Mouse (Mus musculus) A20 (cell line): ENCODE results near the gene Lepr.
"Not testable (repeated sequence)": the region's sequence is repeated elsewhere in the genome, so short reads cannot be mapped to it uniquely, and the experiment has no call there.

Experiments used
- DNase-seq: peaks from one replicate; pipeline ENCODE4 v3.0.0-alpha.2; 2011; ENCODE audit warnings: low read depth, low spot score

The Lepr gene

GRCm38 (mm10) chr4:101715805-101716204 lies 1.4 kb upstream of the Lepr start:
- no peak for DNase-seq

- DNase-seq: no peak
Measured at GRCm38 (mm10) chr4:101718991-101719580, 1.9 kb downstream of the Lepr start.

DNA sequence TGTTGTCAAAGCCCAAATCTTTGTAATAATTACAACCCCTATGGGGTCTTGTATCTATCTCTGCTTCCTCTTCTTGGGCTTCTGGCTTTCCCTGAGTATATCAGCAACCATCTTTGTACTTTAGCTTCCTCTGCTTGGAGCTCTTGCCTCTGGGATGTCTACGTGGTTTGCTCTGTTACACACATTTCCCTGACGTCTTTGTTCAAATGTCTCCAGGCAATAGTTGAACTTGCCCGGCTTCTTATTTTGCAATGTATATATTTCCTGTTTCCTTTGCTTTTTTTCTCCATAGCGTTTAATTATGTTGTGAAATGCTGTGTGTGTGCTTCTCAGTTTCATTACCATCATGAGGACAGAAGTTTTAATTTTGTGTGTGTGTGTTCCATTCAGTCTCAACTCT lies 4.5 kb downstream of the Lepr start:
- DNase-seq: no peak

DNA sequence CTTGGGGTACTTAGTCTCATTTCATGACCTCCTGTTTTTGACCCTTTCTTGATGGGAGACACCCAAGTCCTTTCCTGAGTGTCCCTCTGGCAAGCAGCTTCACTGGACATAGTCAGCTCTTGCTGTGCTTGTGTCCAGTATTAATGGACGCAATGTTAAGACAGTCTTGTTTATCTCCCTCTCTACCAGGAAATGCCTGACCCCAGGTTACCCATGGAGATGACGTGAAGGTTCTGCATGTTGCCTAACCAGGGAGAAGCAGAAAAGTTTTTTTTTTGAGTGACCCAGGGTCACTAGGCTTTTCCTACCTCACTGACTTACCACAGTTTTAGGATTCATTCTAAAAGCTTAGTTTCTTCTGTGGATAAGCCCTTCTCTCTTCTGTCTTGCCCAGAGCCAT lies 24.8 kb downstream of the Lepr start:
- DNase-seq: no peak

DNA sequence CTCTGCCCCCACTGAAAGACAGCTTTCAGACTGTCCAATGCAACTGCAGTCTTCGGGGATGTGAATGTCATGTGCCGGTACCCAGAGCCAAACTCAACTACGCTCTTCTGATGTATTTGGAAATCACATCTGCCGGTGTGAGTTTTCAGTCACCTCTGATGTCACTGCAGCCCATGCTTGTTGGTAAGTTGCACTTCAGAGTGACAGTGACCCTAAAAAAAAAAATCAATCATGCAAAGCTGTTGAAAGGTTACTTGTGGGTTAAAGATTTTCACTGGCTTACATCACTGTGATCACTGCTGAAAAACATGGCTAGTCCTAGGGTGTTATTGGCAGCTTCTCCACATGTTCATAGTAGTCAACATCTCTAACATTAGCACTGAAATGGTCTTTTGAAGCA lies 28.3 kb downstream of the Lepr start:
- no peak for DNase-seq

DNA sequence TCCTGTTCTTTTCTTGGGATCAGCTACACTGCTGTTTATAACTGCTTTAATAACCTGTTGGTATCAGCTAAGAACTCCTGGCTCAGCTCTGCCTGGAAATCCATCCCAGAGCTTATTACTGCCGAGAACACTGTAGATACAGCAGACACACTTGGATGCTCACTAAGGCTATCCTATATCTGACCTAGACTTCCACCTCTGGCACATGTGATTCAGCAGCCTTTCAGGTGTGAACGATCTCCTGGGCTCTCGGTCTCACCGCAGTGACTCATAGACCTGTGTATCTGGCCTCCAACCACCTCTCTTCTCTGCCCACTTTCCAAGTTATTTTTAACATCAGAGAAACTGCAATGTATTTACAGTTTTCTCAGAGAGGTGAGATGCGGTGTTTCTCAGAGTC lies 43.3 kb downstream of the Lepr start:
- no peak for DNase-seq

DNA sequence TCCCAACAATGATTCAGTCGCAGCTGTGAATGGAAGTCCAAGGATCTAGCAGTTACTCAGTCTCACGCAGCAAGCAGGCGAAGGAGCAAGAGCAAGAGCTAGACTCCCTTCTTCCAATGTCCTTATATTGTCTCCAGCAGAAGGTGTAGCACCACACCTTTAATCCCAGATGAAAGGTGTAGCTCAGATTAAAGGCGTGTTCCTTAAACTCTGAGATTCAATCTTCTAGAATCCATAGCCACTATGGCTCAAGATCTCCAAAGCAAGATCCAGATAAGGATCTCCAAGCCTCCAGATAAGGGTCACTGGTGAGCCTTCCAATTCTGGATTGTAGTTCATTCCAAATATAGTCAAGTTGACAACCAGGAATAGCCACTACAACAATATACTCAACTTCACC lies 126.7 kb downstream of the Lepr start, which contains the start of gene B020004J07Rik:
TSS of gene B020004J07Rik (minus strand) at position 101 of the 400 bp plus-strand sequence.
- DNase-seq: not testable (repeated sequence)

GRCm38 (mm10) chr4:101850908-101851307 lies 133.7 kb downstream of the Lepr start:
- no peak for DNase-seq

GRCm38 (mm10) chr4:101860873-101861272 lies 143.7 kb downstream of the Lepr start:
- DNase-seq: peak; percentile 1

- no peak for DNase-seq
Measured at GRCm38 (mm10) chr4:101862289-101862688, 145.1 kb downstream of the Lepr start.
